Mouse (Mus musculus) MEL (cell line): Measurements from ENCODE around the gene Rcsd1.

Experiments
- BHLHE40 ChIP-seq: IDR thresholded peaks from 2 replicates; pipeline ENCODE4 v1.6.1; 2012; ENCODE audit warnings: low read depth, mild to moderate bottlenecking, inconsistent platforms, low read length, improper control_type of control experiment, borderline replicate concordance
- CHD2 ChIP-seq: IDR thresholded peaks from 2 replicates; pipeline ENCODE4 v1.6.1; 2011; ENCODE audit warnings: low read length, improper control_type of control experiment
- CTCF ChIP-seq, 3 experiments: IDR thresholded peaks in 2 of 3; conservative IDR thresholded peaks in 1 of 3; 2 replicates each; pipeline ENCODE4 v1.5.1; 2011 to 2012; ENCODE audit warnings: low read length in 3 of 3, low read depth in 2 of 3, mild to moderate bottlenecking in 2 of 3, improper control_type of control experiment in 1 of 3, inconsistent platforms in 1 of 3, mixed read lengths in 1 of 3, moderate library complexity in 1 of 3; ENCODE audit not compliant: control insufficient read depth in 1 of 3, insufficient read depth in 1 of 3, poor library complexity in 1 of 3, severe bottlenecking in 1 of 3
- NELFE ChIP-seq: IDR thresholded peaks from 2 replicates; pipeline ENCODE4 v1.6.1; 2011; ENCODE audit warnings: low read depth, low read length, improper control_type of control experiment
- POLR2A ChIP-seq, 2 experiments: IDR thresholded peaks; 2 replicates each; pipeline ENCODE4 v1.6.1; 2011 to 2012; ENCODE audit warnings: low read length in 2 of 2, mild to moderate bottlenecking in 2 of 2, control low read depth in 1 of 2, improper control_type of control experiment in 1 of 2, low read depth in 1 of 2, moderate library complexity in 1 of 2; ENCODE audit not compliant: control insufficient read depth in 1 of 2, insufficient read depth in 1 of 2, poor library complexity in 1 of 2
- SMC3 ChIP-seq: IDR thresholded peaks from 2 replicates; pipeline ENCODE4 v1.6.1; 2011; ENCODE audit warnings: low read depth, low read length, improper control_type of control experiment
- UBTF ChIP-seq: IDR thresholded peaks from 2 replicates; pipeline ENCODE4 v1.6.1; 2012; ENCODE audit warnings: low read depth, mild to moderate bottlenecking, inconsistent platforms, low read length, improper control_type of control experiment, moderate library complexity, borderline replicate concordance; ENCODE audit not compliant: insufficient read depth
- ZMIZ1 ChIP-seq: IDR thresholded peaks from 2 replicates; pipeline ENCODE4 v1.6.1; 2012; ENCODE audit warnings: low read depth, mild to moderate bottlenecking, inconsistent platforms, low read length, improper control_type of control experiment, moderate library complexity

DNA sequence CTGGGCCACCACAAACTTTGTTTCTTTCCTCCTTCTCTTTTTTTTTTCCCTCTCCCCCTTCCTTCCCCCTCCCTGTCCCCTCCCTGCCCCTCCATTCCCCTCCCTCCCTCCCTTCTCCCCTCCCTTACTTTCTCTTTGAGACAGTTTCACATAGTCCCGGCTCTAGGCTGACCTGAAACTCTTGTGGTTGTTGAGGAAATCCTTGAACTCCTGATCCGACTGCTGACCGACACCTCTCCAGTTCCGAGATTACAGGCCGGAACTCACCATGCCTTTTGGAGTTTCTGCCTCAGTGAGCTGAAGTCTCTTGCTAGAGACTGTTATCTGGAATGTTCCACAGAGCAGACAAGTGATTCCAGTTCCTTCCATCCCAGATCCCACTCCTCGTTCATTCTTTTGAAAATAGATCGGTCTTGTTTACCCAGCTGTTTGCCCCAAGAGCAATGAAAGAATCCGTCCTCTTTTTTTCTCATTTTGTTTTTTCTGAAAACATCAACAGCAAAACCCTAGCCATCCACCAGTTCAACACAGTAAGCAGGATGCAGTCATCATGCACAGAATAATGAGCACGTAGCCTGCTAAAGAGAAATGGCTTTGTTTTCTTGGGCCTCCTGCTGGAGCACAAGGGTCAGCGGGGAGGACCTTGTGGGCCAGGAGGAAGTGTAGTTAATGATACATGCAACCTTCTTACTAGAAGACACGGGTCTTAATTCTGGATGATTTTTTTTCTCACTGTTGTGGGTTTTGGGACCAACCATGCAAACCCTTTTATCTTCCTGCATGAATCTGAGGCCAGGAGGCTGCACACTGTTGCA is 14.9 kb upstream of the Rcsd1 start:
- TF ChIP-seq BHLHE40: no peak
- no peak for TF ChIP-seq CTCF (IDR thresholded peaks at IDR 0.05 in 2 of 3, conservative IDR thresholded peaks at IDR 0.05 in 1 of 3; ENCODE audit: control insufficient read depth in 1 of 3, insufficient read depth in 1 of 3, low read depth in 2 of 3, low read length in 3 of 3, poor library complexity in 1 of 3, severe bottlenecking in 1 of 3)
- no peak for TF ChIP-seq UBTF
- TF ChIP-seq NELFE: no peak
- no peak for TF ChIP-seq POLR2A (IDR thresholded peaks at IDR 0.05; ENCODE audit: control insufficient read depth in 1 of 2, insufficient read depth in 1 of 2, low read depth in 1 of 2, low read length in 2 of 2, poor library complexity in 1 of 2)
- no peak for TF ChIP-seq SMC3
- no peak for TF ChIP-seq CHD2
- no peak for TF ChIP-seq ZMIZ1
